Mouse (Mus musculus) thymus, adult 2 months (tissue): ENCODE data around the gene Pzp.

ENCODE experiments used
- CTCF ChIP-seq: fragments of 200-500 bp; IDR thresholded peaks from 2 replicates; pipeline ENCODE4 v1.5.1; 2012; ENCODE audit warnings: mild to moderate bottlenecking, control low read depth, low read length, moderate library complexity, borderline replicate concordance; ENCODE audit not compliant: control insufficient read depth, poor library complexity, insufficient read depth; ENCODE audit errors: extremely low read depth
- POLR2A ChIP-seq: fragments of 200-500 bp; IDR thresholded peaks from 2 replicates; pipeline ENCODE4 v1.6.1; 2012; ENCODE audit warnings: mild to moderate bottlenecking, low read length, control low read depth, moderate library complexity; ENCODE audit not compliant: control insufficient read depth, poor library complexity, insufficient read depth; ENCODE audit errors: extremely low read depth

DNA sequence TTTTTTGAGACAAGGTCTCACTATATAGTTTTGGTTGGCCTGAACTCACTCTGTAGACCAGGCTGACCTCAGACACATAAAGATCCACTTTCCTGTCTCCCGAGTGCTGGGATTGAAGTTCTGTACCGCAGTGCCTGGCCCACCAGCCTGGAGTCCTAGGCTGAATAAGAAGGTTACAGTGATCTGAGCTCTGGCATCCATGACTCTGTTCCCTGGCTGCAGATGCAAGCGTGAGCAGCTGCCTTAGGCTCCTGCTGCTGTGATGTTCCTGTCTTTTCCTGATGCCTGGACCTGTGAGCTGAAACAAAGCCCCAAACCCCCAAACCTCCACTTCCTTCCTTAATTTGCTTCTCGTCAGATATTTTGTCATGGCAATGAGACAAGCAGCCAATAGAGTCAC lies 61.5 kb downstream of the Pzp start:
- TF ChIP-seq CTCF, result no peak
- TF ChIP-seq POLR2A, result no peak
